Mouse (Mus musculus) neural tube, embryonic 13.5 days (tissue): Measurements from ENCODE around the gene Kctd19. TPM values are rescaled to one million over a fixed set of nuclear protein-coding genes. Genes with fewer than 3 reads are reported as not detected.

ENCODE experiments used
- ATAC-seq: fragments of 200-750 bp; cut with Nextera tagmentation; 2 replicates; pipeline ENCODE4 v1.8.0; 2017; ENCODE audit warnings: low read depth, mild to moderate bottlenecking, moderate TSS enrichment, moderate library complexity
- H3K27ac ChIP-seq: fragments of 300-500 bp; sonication (generic); replicated peaks from 2 replicates; pipeline ENCODE4 v1.5.1; 2015; ENCODE audit warnings: moderate library complexity, mild to moderate bottlenecking, inconsistent platforms
- H3K27me3 ChIP-seq: fragments of 300-500 bp; sonication (generic); 2 replicates; pipeline ENCODE4 v1.6.1; 2015; ENCODE audit warnings: mild to moderate bottlenecking, inconsistent platforms
- H3K36me3 ChIP-seq: fragments of 300-500 bp; sonication (generic); 2 replicates; pipeline ENCODE4 v1.6.1; 2015; ENCODE audit warnings: mild to moderate bottlenecking, inconsistent platforms
- H3K4me1 ChIP-seq: fragments of 300-500 bp; sonication (generic); replicated peaks from 2 replicates; pipeline ENCODE4 v1.6.1; 2015; ENCODE audit warnings: inconsistent platforms
- H3K4me2 ChIP-seq: fragments of 300-500 bp; sonication (generic); 2 replicates; pipeline ENCODE4 v1.6.1; 2015; ENCODE audit warnings: inconsistent platforms, mild to moderate bottlenecking, moderate library complexity
- H3K4me3 ChIP-seq: fragments of 300-500 bp; sonication (generic); 2 replicates; pipeline ENCODE4 v1.5.1; 2015; ENCODE audit warnings: mild to moderate bottlenecking, inconsistent platforms
- H3K9ac ChIP-seq: fragments of 300-500 bp; sonication (generic); 2 replicates; pipeline ENCODE4 v1.6.1; 2015; ENCODE audit warnings: moderate library complexity, mild to moderate bottlenecking, inconsistent platforms
- H3K9me3 ChIP-seq: fragments of 300-500 bp; sonication (generic); 2 replicates; pipeline ENCODE4 v1.6.1; 2016; ENCODE audit warnings: inconsistent platforms
- WGBS: fragments of 180-500 bp; shearing (Covaris S2); methylation state at CpG from one replicate; pipeline ENCODE4 v1.1.7; 2015; 5-methylcytosine and 5-hydroxymethylcytosine counted together
- polyA plus RNA-seq: library from polyadenylated mRNA; unstranded; fragments of >200 nt; fragmentation: Nextera tagmentation; extraction: Ambion mirVana; gene quantifications from 2 replicates; pipeline ENCODE4 v1.2.1, GENCODE M21; 2015

Gene Kctd19
- polyA plus RNA-seq, 1 experiment from 2014 or later, result not detected

- Histone ChIP-seq H3K4me3 (no peak overlapping the region), H3K36me3 (peaks cover 3% of the 10 kb centered on the region; the same call in 1 of the 2 replicates), H3K4me1 (peaks cover 21% of the 10 kb centered on the region), H3K27ac (no peak overlapping the region), H3K4me2 (no peak overlapping the region), H3K9me3 (no peaks in the 10 kb centered on the region), H3K27me3 (no peaks in the 10 kb centered on the region; the same call in 1 of the 2 replicates), H3K9ac (no peak overlapping the region)
- ATAC-seq, result no peak
- WGBS, result 87% methylated on average over 8 of the region's 8 CpGs
These were observed 59.6 kb downstream of the Kctd19 start for GRCm38 (mm10) chr8:105353583-105354135.

- Histone ChIP-seq H3K4me3 (peak overlapping the region; percentile 72), H3K36me3 (no peaks in the 10 kb centered on the region), H3K27me3 (peaks cover 16% of the 10 kb centered on the region), H3K9me3 (no peaks in the 10 kb centered on the region), H3K4me2 (peak overlapping the region; percentile 96), H3K9ac (peak overlapping the region; percentile 81), H3K27ac (no peak overlapping the region), H3K4me1 (peaks cover 43% of the 10 kb centered on the region)
- WGBS, result 37% methylated on average over 7 of the region's 7 CpGs
- ATAC-seq, result no peak
These were observed 63.1 kb downstream of the Kctd19 start for GRCm38 (mm10) chr8:105350186-105350585.

GRCm38 (mm10) chr8:105349096-105349771 lies 64.1 kb downstream of the Kctd19 start:
- H3K9ac ChIP-seq, result peak overlapping the region; percentile 81
- peaks cover 16% of the 10 kb centered on the region for H3K27me3 ChIP-seq
- H3K9me3 ChIP-seq, result no peaks in the 10 kb centered on the region
- H3K36me3 ChIP-seq, result no peaks in the 10 kb centered on the region
- H3K4me1 ChIP-seq, result peaks cover 43% of the 10 kb centered on the region
- H3K27ac ChIP-seq, result peak overlapping the region; percentile 49
- peak overlapping the region; percentile 72 for H3K4me3 ChIP-seq
- H3K4me2 ChIP-seq, result peak overlapping the region; percentile 96
- peak; percentile 36; the same call in 1 of the 2 replicates for ATAC-seq
- 0% methylated on average over 35 of the region's 48 CpGs for WGBS

- 1% methylated on average over 34 of the region's 34 CpGs for WGBS
These were observed 64.7 kb downstream of the Kctd19 start, which contains the start of gene Slc9a5 for GRCm38 (mm10) chr8:105348450-105349095. Gene Slc9a5 (plus strand): TSS chr8:105348843.

GRCm38 (mm10) chr8:105347428-105348221 lies 65.7 kb downstream of the Kctd19 start, which contains the start of gene Fhod1:
Gene Fhod1 (minus strand): TSS chr8:105347953.
- peak; percentile 83 for ATAC-seq
- H3K27ac ChIP-seq, result peak within 1 kb of the TSS; percentile 49
- peak within 1 kb of the TSS; percentile 81 for H3K9ac ChIP-seq
- peak within 1 kb of the TSS; percentile 96 for H3K4me2 ChIP-seq
- peaks cover 16% of the 10 kb centered on the region for H3K27me3 ChIP-seq
- H3K4me1 ChIP-seq, result peaks cover 43% of the 10 kb centered on the region
- H3K36me3 ChIP-seq, result no peaks in the 10 kb centered on the region
- under 1% methylated on average over 53 of the region's 53 CpGs for WGBS
- no peaks in the 10 kb centered on the region for H3K9me3 ChIP-seq
- peak within 1 kb of the TSS; percentile 72 for H3K4me3 ChIP-seq

More at GRCm38 (mm10) chr8:105348450-105349095, 64.7 kb downstream of the Kctd19 start, which contains the start of gene Slc9a5:
- Histone ChIP-seq H3K4me3 (peak within 1 kb of the TSS; percentile 72), H3K9ac (peak within 1 kb of the TSS; percentile 81), H3K4me1 (peaks cover 43% of the 10 kb centered on the region), H3K9me3 (no peaks in the 10 kb centered on the region), H3K27ac (peak within 1 kb of the TSS; percentile 49), H3K27me3 (peaks cover 16% of the 10 kb centered on the region), H3K36me3 (no peaks in the 10 kb centered on the region), H3K4me2 (peak within 1 kb of the TSS; percentile 96)
- ATAC-seq, result peak; percentile 27

GRCm38 (mm10) chr8:105346611-105347427 lies 66.5 kb downstream of the Kctd19 start:
- H3K27me3 ChIP-seq, result peaks cover 16% of the 10 kb centered on the region
- no peaks in the 10 kb centered on the region for H3K36me3 ChIP-seq
- peak overlapping the region; percentile 72 for H3K4me3 ChIP-seq
- peak overlapping the region; percentile 96 for H3K4me2 ChIP-seq
- H3K9me3 ChIP-seq, result no peaks in the 10 kb centered on the region
- WGBS, result 2% methylated on average over 34 of the region's 34 CpGs
- H3K4me1 ChIP-seq, result peaks cover 43% of the 10 kb centered on the region
- no peak overlapping the region for H3K27ac ChIP-seq
- H3K9ac ChIP-seq, result peak overlapping the region; percentile 81
- ATAC-seq, result peak; percentile 10

- no peaks in the 10 kb centered on the region for H3K9me3 ChIP-seq
- H3K4me2 ChIP-seq, result no peak overlapping the region
- peaks cover 16% of the 10 kb centered on the region for H3K27me3 ChIP-seq
- no peak overlapping the region for H3K27ac ChIP-seq
- WGBS, result 75% methylated on average over 7 of the region's 7 CpGs
- H3K9ac ChIP-seq, result no peak overlapping the region
- H3K36me3 ChIP-seq, result no peaks in the 10 kb centered on the region
- peaks cover 40% of the 10 kb centered on the region for H3K4me1 ChIP-seq
- no peak for ATAC-seq
- no peak overlapping the region for H3K4me3 ChIP-seq
These were observed 68.0 kb downstream of the Kctd19 start for GRCm38 (mm10) chr8:105345061-105345975.

- H3K4me2 ChIP-seq, result no peak overlapping the region
- H3K27me3 ChIP-seq, result peaks cover 16% of the 10 kb centered on the region
- WGBS, result 77% methylated on average over 8 of the region's 8 CpGs
- no peak overlapping the region for H3K4me3 ChIP-seq
- 0 out of 2 replicates have a peak overlapping the region, but pooled peaks have one; percentile 22 for H3K9ac ChIP-seq
- no peak overlapping the region for H3K27ac ChIP-seq
- no peaks in the 10 kb centered on the region for H3K36me3 ChIP-seq
- ATAC-seq, result no peak
- H3K9me3 ChIP-seq, result no peaks in the 10 kb centered on the region
- peaks cover 29% of the 10 kb centered on the region for H3K4me1 ChIP-seq
These were observed 69.3 kb downstream of the Kctd19 start for GRCm38 (mm10) chr8:105343791-105344574.

- Histone ChIP-seq H3K4me3 (no peak overlapping the region), H3K9me3 (no peaks in the 10 kb centered on the region), H3K27me3 (peaks cover 16% of the 10 kb centered on the region), H3K9ac (no peak overlapping the region), H3K4me1 (peaks cover 20% of the 10 kb centered on the region), H3K27ac (no peak overlapping the region), H3K36me3 (no peaks in the 10 kb centered on the region), H3K4me2 (no peak overlapping the region)
- ATAC-seq, result no peak
- WGBS, result 76% methylated on average over 4 of the region's 4 CpGs
These were observed 70.5 kb downstream of the Kctd19 start for GRCm38 (mm10) chr8:105342768-105343167.

- no peak overlapping the region for H3K9ac ChIP-seq
- 51% methylated on average over 8 of the region's 8 CpGs for WGBS
- H3K27ac ChIP-seq, result no peak overlapping the region
- H3K36me3 ChIP-seq, result 0 out of 2 replicates have a peak, but pooled peaks cover 4% of the 10 kb centered on the region
- no peaks in the 10 kb centered on the region for H3K9me3 ChIP-seq
- H3K4me3 ChIP-seq, result no peak overlapping the region
- H3K4me2 ChIP-seq, result no peak overlapping the region
- no peak for ATAC-seq
- peaks cover 3% of the 10 kb centered on the region for H3K27me3 ChIP-seq
- peaks cover 7% of the 10 kb centered on the region; the same call in 1 of the 2 replicates for H3K4me1 ChIP-seq
These were observed 71.9 kb downstream of the Kctd19 start for GRCm38 (mm10) chr8:105341399-105341798.
